Mouse (Mus musculus) heart, embryonic 11.5 days (tissue): ENCODE results near the gene Il16. TPM values are rescaled to one million over a fixed set of nuclear protein-coding genes. Genes with fewer than 3 reads are reported as not detected.

ENCODE experiments used
- ATAC-seq: fragments of 200-750 bp; cut with Nextera tagmentation; replicated peaks from 2 replicates; pipeline ENCODE4 v1.8.0; 2017; ENCODE audit warnings: moderate library complexity; ENCODE audit not compliant: insufficient number of reproducible peaks, low FRiP score, low TSS enrichment
- H3K27ac ChIP-seq: fragments of 300-500 bp; sonication (generic); 2 replicates; pipeline ENCODE4 v1.5.1; 2014; ENCODE audit warnings: mild to moderate bottlenecking, low read depth, low read length
- H3K27me3 ChIP-seq: fragments of 300-500 bp; sonication (generic); 2 replicates; pipeline ENCODE4 v1.6.1; 2014; ENCODE audit warnings: mild to moderate bottlenecking, low read length, mixed read lengths; ENCODE audit not compliant: control insufficient read depth, insufficient read depth
- H3K36me3 ChIP-seq: fragments of 300-500 bp; sonication (generic); 2 replicates; pipeline ENCODE4 v1.6.1; 2014; ENCODE audit warnings: mild to moderate bottlenecking, low read length, moderate library complexity, mixed read lengths; ENCODE audit not compliant: control insufficient read depth, insufficient read depth
- H3K4me1 ChIP-seq: fragments of 300-500 bp; sonication (generic); 2 replicates; pipeline ENCODE4 v1.6.1; 2014; ENCODE audit warnings: low read length; ENCODE audit not compliant: control insufficient read depth, insufficient read depth
- H3K4me2 ChIP-seq: fragments of 300-500 bp; sonication (generic); 2 replicates; pipeline ENCODE4 v1.6.1; 2014; ENCODE audit warnings: mild to moderate bottlenecking, moderate library complexity
- H3K4me3 ChIP-seq: fragments of 300-500 bp; sonication (generic); 2 replicates; pipeline ENCODE4 v1.5.1; 2014; ENCODE audit warnings: low read depth, low read length
- H3K9ac ChIP-seq: fragments of 300-500 bp; sonication (generic); 2 replicates; pipeline ENCODE4 v1.6.1; 2014; ENCODE audit warnings: mild to moderate bottlenecking, low read depth, low read length, moderate library complexity
- H3K9me3 ChIP-seq: fragments of 300-500 bp; sonication (generic); replicated peaks from 2 replicates; pipeline ENCODE4 v1.6.1; 2016; ENCODE audit warnings: low read length; ENCODE audit not compliant: control insufficient read depth
- WGBS: fragments of 180-500 bp; shearing (Covaris S2); extraction: QIAGEN DNeasy Blood & Tissue Kit; methylation state at CpG from one replicate; pipeline ENCODE4 v1.1.7; 2014; ENCODE audit not compliant: insufficient replicate concordance; 5-methylcytosine and 5-hydroxymethylcytosine counted together
- polyA plus RNA-seq: library from polyadenylated mRNA; unstranded; fragments of >200 nt; fragmentation: Nextera tagmentation; extraction: Ambion mirVana; gene quantifications from 2 replicates; pipeline ENCODE4 v1.2.1, GENCODE M21; 2014

Gene Il16
- polyA plus RNA-seq, 1 experiment from 2014 or later, result 2.1 TPM

DNA sequence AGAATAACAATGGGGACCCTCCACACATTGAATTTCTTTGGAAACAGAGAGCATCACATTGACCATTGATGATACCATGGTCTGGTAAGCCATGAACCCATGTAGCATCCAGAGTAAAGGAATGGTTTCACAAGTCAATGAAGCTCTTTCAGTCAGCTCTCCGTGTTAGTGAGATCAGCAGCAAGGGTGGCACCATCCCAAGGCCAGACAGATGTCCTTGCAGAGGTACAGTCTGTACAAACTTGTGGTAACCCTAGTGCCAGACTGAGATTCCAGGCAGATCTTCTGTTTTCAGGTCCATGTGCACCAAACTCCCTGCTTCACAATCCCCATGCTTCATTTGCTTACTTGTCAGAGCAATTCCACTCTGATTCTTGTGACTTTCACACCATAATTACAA is 121.5 kb downstream of the Il16 start:
- no peaks in the 10 kb centered on the region for H3K4me1 ChIP-seq
- H3K4me2 ChIP-seq, result no peak overlapping the region
- H3K4me3 ChIP-seq, result no peak overlapping the region
- H3K27ac ChIP-seq, result no peak overlapping the region
- ATAC-seq, result no peak
- H3K27me3 ChIP-seq, result no peaks in the 10 kb centered on the region
- H3K9ac ChIP-seq, result no peak overlapping the region
- H3K9me3 ChIP-seq, result no peaks in the 10 kb centered on the region
- 61% methylated on average over 1 of the region's 1 CpGs for WGBS
- H3K36me3 ChIP-seq, result no peaks in the 10 kb centered on the region

DNA sequence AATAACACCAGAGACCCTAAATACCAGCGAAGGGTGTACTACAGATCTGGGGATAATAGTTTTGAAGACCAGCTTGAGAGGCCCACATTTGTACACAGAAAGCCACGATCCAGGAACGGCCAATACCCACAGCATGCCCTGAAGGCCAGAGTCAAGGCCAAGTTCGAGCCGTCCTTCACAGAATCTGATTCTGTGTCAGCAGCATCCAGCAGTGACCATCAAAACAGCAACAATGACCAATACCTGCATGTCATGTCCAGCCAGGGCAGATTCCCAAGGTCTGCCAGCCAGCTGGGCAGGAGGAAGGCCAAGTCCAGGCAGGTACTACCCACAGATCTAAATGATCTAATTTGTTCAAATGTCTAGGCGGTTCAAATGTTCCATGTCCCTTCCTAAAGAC is 122.9 kb downstream of the Il16 start:
- H3K36me3 ChIP-seq, result no peaks in the 10 kb centered on the region
- H3K9me3 ChIP-seq, result no peaks in the 10 kb centered on the region
- H3K4me3 ChIP-seq, result no peak overlapping the region
- H3K27ac ChIP-seq, result no peak overlapping the region
- no peak overlapping the region for H3K9ac ChIP-seq
- no peak overlapping the region for H3K4me2 ChIP-seq
- 90% methylated on average over 6 of the region's 6 CpGs for WGBS
- no peak for ATAC-seq
- no peaks in the 10 kb centered on the region for H3K27me3 ChIP-seq
- no peaks in the 10 kb centered on the region for H3K4me1 ChIP-seq

DNA sequence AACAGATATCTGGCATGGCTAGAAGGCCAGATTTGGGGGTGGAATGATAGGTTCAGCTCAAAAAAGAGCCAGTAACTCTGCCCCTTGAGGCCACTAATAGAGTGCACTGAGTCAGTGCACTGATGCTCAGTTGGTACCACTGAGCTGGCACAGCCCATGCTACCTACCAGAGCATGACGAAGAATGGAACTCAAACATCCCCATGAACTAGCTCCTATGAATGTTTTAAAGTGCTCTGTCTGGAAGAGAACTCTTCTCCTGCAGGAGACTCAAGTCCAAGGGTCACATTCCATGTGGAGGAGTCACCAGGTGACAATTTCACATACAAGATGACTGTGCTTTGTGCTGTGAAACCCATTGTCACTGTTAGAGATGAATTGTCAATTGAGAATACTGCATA is 126.8 kb downstream of the Il16 start:
- ATAC-seq, result no peak
- Histone ChIP-seq H3K36me3 (no peaks in the 10 kb centered on the region), H3K4me1 (no peaks in the 10 kb centered on the region), H3K9me3 (no peaks in the 10 kb centered on the region), H3K4me3 (no peak overlapping the region), H3K4me2 (no peak overlapping the region), H3K27ac (no peak overlapping the region), H3K9ac (no peak overlapping the region), H3K27me3 (no peaks in the 10 kb centered on the region)
- WGBS, result 85% methylated on average over 1 of the region's 1 CpGs

DNA sequence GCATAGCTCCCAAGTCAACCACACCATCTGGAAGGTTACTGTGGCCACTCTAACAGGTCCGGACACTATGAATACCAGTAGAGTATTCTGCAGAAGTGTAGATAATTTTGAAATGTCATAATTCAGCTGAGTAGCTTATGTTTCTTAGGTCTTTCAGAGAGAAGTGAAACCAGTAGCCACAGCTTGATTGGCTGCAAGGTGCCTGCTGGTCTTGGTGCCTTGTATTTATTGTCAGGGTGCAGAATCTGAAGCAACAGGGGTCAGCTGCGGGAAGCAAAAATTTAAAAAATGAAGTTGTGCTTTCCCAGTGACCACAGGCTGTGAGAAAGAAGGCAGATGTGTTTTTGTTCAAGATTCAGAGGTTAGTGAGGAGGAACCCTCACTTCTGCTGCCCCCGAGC is 129.3 kb downstream of the Il16 start:
- Histone ChIP-seq H3K36me3 (no peaks in the 10 kb centered on the region), H3K27me3 (no peaks in the 10 kb centered on the region), H3K9ac (no peak overlapping the region), H3K4me1 (no peaks in the 10 kb centered on the region), H3K27ac (no peak overlapping the region), H3K9me3 (no peaks in the 10 kb centered on the region), H3K4me3 (no peak overlapping the region), H3K4me2 (no peak overlapping the region)
- ATAC-seq, result no peak
- 81% methylated on average over 3 of the region's 3 CpGs for WGBS

DNA sequence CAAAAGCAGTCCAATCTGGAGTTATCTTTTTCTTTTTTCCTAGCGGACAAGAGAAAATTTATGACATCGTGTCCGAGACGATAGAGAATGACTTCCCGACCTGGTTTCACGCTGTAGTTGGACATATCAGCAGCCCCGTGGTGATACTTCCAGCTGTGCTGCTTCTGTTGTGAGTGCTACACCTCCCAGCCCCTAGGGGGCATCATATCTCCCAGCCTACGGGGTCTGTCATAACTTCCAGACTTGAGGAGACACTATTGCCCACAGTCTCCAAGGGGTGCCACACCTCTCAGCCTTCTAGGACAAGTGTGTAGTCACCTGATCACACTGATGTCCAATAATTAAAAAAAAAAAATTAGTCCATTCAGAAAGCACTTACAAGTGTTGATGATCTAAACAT is 129.7 kb downstream of the Il16 start:
- Histone ChIP-seq H3K27me3 (no peaks in the 10 kb centered on the region), H3K4me1 (no peaks in the 10 kb centered on the region), H3K9me3 (no peaks in the 10 kb centered on the region), H3K9ac (no peak overlapping the region), H3K4me2 (no peak overlapping the region), H3K4me3 (no peak overlapping the region), H3K27ac (no peak overlapping the region), H3K36me3 (no peaks in the 10 kb centered on the region)
- WGBS, result 89% methylated on average over 8 of the region's 8 CpGs
- ATAC-seq, result no peak

DNA sequence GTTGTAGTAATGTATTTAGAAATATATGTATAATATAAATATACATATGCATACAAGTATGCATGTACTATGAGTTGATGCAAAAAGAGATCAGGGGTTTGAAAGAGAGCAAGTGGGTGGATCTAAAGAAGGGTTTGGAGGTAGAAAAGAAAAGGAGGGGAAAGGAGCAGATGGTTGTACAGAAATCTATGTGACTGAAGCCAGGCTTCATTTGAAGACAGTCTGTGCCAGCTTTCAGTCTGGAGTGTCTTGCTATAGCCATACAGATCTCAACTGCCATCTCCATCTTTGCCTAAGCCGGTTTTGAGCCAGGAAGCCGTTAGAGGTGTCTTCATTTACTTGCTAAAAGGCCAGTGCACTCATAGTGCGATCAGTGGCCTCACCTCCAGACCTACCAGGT is 130.3 kb downstream of the Il16 start:
- Histone ChIP-seq H3K9ac (no peak overlapping the region), H3K4me3 (no peak overlapping the region), H3K27me3 (no peaks in the 10 kb centered on the region), H3K27ac (no peak overlapping the region), H3K4me2 (no peak overlapping the region), H3K9me3 (no peaks in the 10 kb centered on the region), H3K4me1 (no peaks in the 10 kb centered on the region), H3K36me3 (no peaks in the 10 kb centered on the region)
- WGBS, result 83% methylated on average over 3 of the region's 3 CpGs
- ATAC-seq, result no peak

DNA sequence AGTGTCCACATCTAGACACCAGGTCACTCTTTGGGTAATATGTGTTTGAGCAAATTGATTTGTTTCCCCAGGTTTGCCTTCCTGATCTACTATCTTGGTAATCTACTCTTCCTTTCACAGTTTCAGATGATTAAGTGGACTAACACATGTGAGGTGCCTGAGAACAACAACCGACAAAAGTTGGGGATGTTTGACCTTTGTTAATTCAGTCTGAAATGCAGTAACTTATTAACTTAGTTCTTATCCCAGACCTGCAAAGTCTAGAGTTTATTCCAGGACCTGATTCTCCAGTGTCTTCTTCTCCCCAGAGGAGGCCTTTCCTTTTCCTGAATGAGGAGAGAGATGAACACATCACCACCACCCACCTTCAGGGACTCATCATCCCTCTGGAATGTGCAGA is 133.6 kb downstream of the Il16 start:
- no peak overlapping the region for H3K4me3 ChIP-seq
- H3K27me3 ChIP-seq, result no peaks in the 10 kb centered on the region
- H3K4me2 ChIP-seq, result no peak overlapping the region
- ATAC-seq, result no peak
- no peak overlapping the region for H3K27ac ChIP-seq
- H3K4me1 ChIP-seq, result no peaks in the 10 kb centered on the region
- 74% methylated on average over 1 of the region's 1 CpGs for WGBS
- H3K9me3 ChIP-seq, result no peaks in the 10 kb centered on the region
- no peak overlapping the region for H3K9ac ChIP-seq
- H3K36me3 ChIP-seq, result no peaks in the 10 kb centered on the region

DNA sequence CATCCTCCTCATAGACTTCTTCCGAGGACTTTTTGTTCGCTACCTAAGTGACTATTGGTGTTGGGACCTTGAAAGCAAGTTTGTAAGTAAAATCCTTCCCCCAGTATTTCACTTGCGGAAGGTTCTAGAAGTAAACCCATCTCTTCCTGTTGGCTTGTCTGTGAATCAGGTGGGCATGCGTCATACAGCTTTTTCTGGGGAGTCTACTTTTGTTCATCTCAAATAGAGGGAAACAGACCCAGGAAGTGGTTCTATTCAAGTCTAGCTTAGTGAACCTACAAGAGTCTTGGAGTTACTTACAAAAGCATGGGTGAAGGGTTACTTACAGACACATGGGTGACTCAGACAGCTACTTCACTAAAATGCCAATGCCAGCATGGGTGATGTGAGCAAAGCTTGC is 135.6 kb downstream of the Il16 start:
- H3K4me1 ChIP-seq, result no peaks in the 10 kb centered on the region
- no peak overlapping the region for H3K27ac ChIP-seq
- H3K9me3 ChIP-seq, result no peaks in the 10 kb centered on the region
- no peak overlapping the region for H3K9ac ChIP-seq
- no peak for ATAC-seq
- H3K4me2 ChIP-seq, result no peak overlapping the region
- H3K4me3 ChIP-seq, result no peak overlapping the region
- 94% methylated on average over 4 of the region's 4 CpGs for WGBS
- no peaks in the 10 kb centered on the region for H3K36me3 ChIP-seq
- no peaks in the 10 kb centered on the region for H3K27me3 ChIP-seq

DNA sequence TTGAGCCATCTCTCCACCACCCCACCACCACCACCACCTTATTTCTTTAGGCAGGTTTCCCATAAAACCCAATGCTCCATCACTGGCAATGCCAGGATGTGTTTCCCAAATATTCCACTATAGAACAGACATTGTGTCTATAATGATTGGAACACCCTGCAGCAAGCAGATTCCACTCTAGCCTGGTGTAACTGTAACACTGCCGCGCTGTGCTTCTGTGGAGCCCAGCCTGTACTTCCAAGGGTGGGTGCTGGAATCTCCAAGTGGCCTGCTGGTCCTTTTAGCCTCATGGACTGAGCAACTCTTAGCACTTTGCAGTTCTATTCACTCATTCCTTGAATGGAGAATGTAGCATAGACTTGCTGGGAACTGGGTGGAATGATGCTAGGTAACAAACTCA is 138.7 kb downstream of the Il16 start:
- WGBS, result 85% methylated on average over 2 of the region's 2 CpGs
- no peak overlapping the region for H3K4me3 ChIP-seq
- ATAC-seq, result no peak
- H3K9ac ChIP-seq, result no peak overlapping the region
- no peaks in the 10 kb centered on the region for H3K4me1 ChIP-seq
- H3K27ac ChIP-seq, result no peak overlapping the region
- no peaks in the 10 kb centered on the region for H3K9me3 ChIP-seq
- no peak overlapping the region for H3K4me2 ChIP-seq
- no peaks in the 10 kb centered on the region for H3K36me3 ChIP-seq
- H3K27me3 ChIP-seq, result no peaks in the 10 kb centered on the region; the same call in 1 of the 2 replicates
